In genomic region chrX:160137861-160138717, GRCm38 (mm10) we compare ENCODE assay signal across 7 mouse cellular contexts. TPM values are rescaled to one million over a fixed set of nuclear protein-coding genes. Genes with fewer than 3 reads are reported as not detected.
DNase-seq lines count a peak whose midpoint lies in the region; ATAC-seq lines count a peak whose summit lies in the region.

Gene Pdha1 (minus strand): TSS chrX:160138413.

- 13% methylated on average over 66 of the region's 67 CpGs for WGBS in limb, embryonic 10.5 days
- 22% methylated on average over 65 of the region's 67 CpGs for WGBS in midbrain, embryonic 13.5 days

- H3K27me3 ChIP-seq in limb, embryonic 10.5 days (ENCODE audit: low read depth, poor library complexity, severe bottlenecking) = peaks cover 84% of the 10 kb centered on the region
- H3K27me3 ChIP-seq in midbrain, embryonic 13.5 days = no peaks in the 10 kb centered on the region

- H3K4me2 ChIP-seq in midbrain, embryonic 13.5 days (replicated peaks) = peak within 1 kb of the TSS; percentile 73

- H3K4me3 ChIP-seq in limb, embryonic 10.5 days = peak within 1 kb of the TSS; percentile 72
- peak within 1 kb of the TSS; percentile 64 for H3K4me3 ChIP-seq in midbrain, embryonic 13.5 days (replicated peaks)

- H3K9ac ChIP-seq in midbrain, embryonic 13.5 days (replicated peaks) = peak within 1 kb of the TSS; percentile 73

- H3K27ac ChIP-seq in limb, embryonic 10.5 days = peak within 1 kb of the TSS; percentile 92
- peak within 1 kb of the TSS; percentile 87 for H3K27ac ChIP-seq in midbrain, embryonic 13.5 days

- H3K4me1 ChIP-seq in limb, embryonic 10.5 days = 0 out of 2 replicates have a peak, but pooled peaks cover 2% of the 10 kb centered on the region
- H3K4me1 ChIP-seq in midbrain, embryonic 13.5 days (replicated peaks) = peaks cover 23% of the 10 kb centered on the region

- peak; percentile 99 for ATAC-seq in midbrain, embryonic 13.5 days

- peak; percentile 83 for DNase-seq in adrenal gland, adult 8-10 months
- DNase-seq in embryo, embryonic 9.5 days (ENCODE audit: extremely low spot score) = peak; percentile 81
- DNase-seq in gonadal fat pad, adult 2 months (ENCODE audit: low read depth) = no peak
- DNase-seq in kidney, adult 11 months = peak; percentile 91
- peak; percentile 73 for DNase-seq in limb, embryonic 10.5 days (ENCODE audit: low spot score)
- DNase-seq in spleen, adult 12 weeks (ENCODE audit: low spot score) = peak; percentile 75

- H3K36me3 ChIP-seq in limb, embryonic 10.5 days = no peaks in the 10 kb centered on the region
- H3K36me3 ChIP-seq in midbrain, embryonic 13.5 days = no peaks in the 10 kb centered on the region

- no peaks in the 10 kb centered on the region for H3K9me3 ChIP-seq in limb, embryonic 10.5 days (replicated peaks)
- H3K9me3 ChIP-seq in midbrain, embryonic 13.5 days = no peaks in the 10 kb centered on the region

RNA-seq across cellular contexts. Expression of gene Pdha1, which starts in this region (rescaled TPM):
- 100 to 1,000 TPM; 154 to 303 (median 223) TPM for total RNA-seq in adrenal gland, adult 8-10 months (2022)
- 97.2 and 99.9 TPM in 2 replicates for polyA plus RNA-seq in gonadal fat pad, adult 2 months (2012; rRNA removed)
- 81.6 and 93.9 TPM in 2 replicates for polyA plus RNA-seq in limb, embryonic 10.5 days (2016; fragmentation: Nextera tagmentation; extraction: Ambion mirVana)
- polyA plus RNA-seq in midbrain, embryonic 13.5 days (2015; fragmentation: Nextera tagmentation; extraction: Ambion mirVana) = 103 and 110 TPM in 2 replicates
